ENCODE assay signal across 20 mouse cellular contexts in the genomic region with DNA sequence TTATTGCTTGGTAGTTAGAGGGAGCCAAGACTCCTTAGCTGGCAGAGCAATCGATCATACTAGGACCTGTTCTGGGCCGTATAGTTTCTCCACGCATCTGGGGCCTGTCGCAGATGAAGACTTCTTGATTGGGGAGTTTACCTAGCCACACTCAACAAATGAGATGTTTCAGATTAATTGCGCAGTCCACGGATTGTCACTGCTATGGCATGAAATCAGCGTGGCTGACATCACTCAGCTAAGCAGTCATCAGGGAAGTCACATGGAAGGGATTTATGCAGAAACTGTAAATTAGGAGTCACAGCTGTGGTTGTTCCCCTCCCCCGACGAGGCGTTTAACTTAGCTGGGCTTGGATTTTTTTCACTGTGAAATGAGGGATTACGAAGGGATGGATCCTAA.
DNase-seq lines count a peak whose midpoint lies in the region; ATAC-seq lines count a peak whose summit lies in the region.
"Had no signal": no experiment of that assay in that cellular context is flagged by ENCODE, and none has a peak within 500 bp of the region (broad histone marks: within the 10 kb centered on the region; RNA-seq: fewer than 3 reads in every experiment).

No protein-coding gene starts in this region.

- no peaks in the 10 kb centered on the region for H3K27me3 ChIP-seq in midbrain, embryonic 11.5 days (ENCODE audit: control insufficient read depth, insufficient read depth, low read length)
- H3K27me3 ChIP-seq in midbrain, embryonic 10.5 days (ENCODE audit: low read depth, poor library complexity, severe bottlenecking), result no peaks in the 10 kb centered on the region
- 0 out of 2 replicates have a peak, but pooled peaks cover 3% of the 10 kb centered on the region for H3K27me3 ChIP-seq in forebrain, embryonic 14.5 days (replicated peaks; ENCODE audit: control insufficient read depth, insufficient read depth, low read length)
- H3K27me3 ChIP-seq in hindbrain, embryonic 14.5 days (ENCODE audit: control insufficient read depth, insufficient read depth, low read length), result no peaks in the 10 kb centered on the region
- no peaks in the 10 kb centered on the region for H3K27me3 ChIP-seq in neural tube, embryonic 14.5 days (ENCODE audit: control insufficient read depth, insufficient read depth, low read length)
- H3K27me3 ChIP-seq: embryonic facial prominence, embryonic 12.5 days; heart, embryonic 13.5 days; kidney, embryonic 15.5 days; liver, embryonic 15.5 days; stomach, embryonic 15.5 days had no signal

- ATAC-seq in midbrain, embryonic 11.5 days (ENCODE audit: low FRiP score), result peak; percentile 24; the same call in 1 of the 2 replicates
- peak; percentile 56 for ATAC-seq in forebrain, embryonic 14.5 days
- peak; percentile 61; the same call in 1 of the 2 replicates for ATAC-seq in hindbrain, embryonic 14.5 days (ENCODE audit: low FRiP score)
- ATAC-seq in neural tube, embryonic 14.5 days (ENCODE audit: low read depth), result peak; percentile 56
- no peak for ATAC-seq in frontal cortex, adult (ENCODE audit: low TSS enrichment)

- no peaks in the 10 kb centered on the region for H3K36me3 ChIP-seq in midbrain, embryonic 11.5 days (ENCODE audit: control insufficient read depth, insufficient read depth, low read length)
- no peaks in the 10 kb centered on the region for H3K36me3 ChIP-seq in midbrain, embryonic 10.5 days
- no peaks in the 10 kb centered on the region for H3K36me3 ChIP-seq in forebrain, embryonic 14.5 days (ENCODE audit: control insufficient read depth, insufficient read depth, low read length)
- H3K36me3 ChIP-seq in hindbrain, embryonic 14.5 days (replicated peaks; ENCODE audit: control insufficient read depth, insufficient read depth), result no peaks in the 10 kb centered on the region
- H3K36me3 ChIP-seq in neural tube, embryonic 14.5 days (ENCODE audit: control insufficient read depth, insufficient read depth, low read length), result no peaks in the 10 kb centered on the region
- H3K36me3 ChIP-seq: embryonic facial prominence, embryonic 12.5 days; heart, embryonic 13.5 days; kidney, embryonic 15.5 days; liver, embryonic 15.5 days; stomach, embryonic 15.5 days had no signal

- H3K4me1 ChIP-seq in midbrain, embryonic 11.5 days (ENCODE audit: control insufficient read depth, insufficient read depth, low read length), result no peaks in the 10 kb centered on the region; the same call in 1 of the 2 replicates
- peaks cover 15% of the 10 kb centered on the region for H3K4me1 ChIP-seq in midbrain, embryonic 10.5 days
- H3K4me1 ChIP-seq in forebrain, embryonic 14.5 days (ENCODE audit: control insufficient read depth, insufficient read depth, low read length), result peaks cover 3% of the 10 kb centered on the region
- peaks cover 18% of the 10 kb centered on the region; the same call in 1 of the 2 replicates for H3K4me1 ChIP-seq in hindbrain, embryonic 14.5 days (replicated peaks; ENCODE audit: control insufficient read depth, insufficient read depth, low read length)
- peaks cover 13% of the 10 kb centered on the region; the same call in 1 of the 2 replicates for H3K4me1 ChIP-seq in neural tube, embryonic 14.5 days (ENCODE audit: control insufficient read depth, insufficient read depth, low read length)
- H3K4me1 ChIP-seq: liver, embryonic 15.5 days; stomach, embryonic 15.5 days had no signal

- no peak overlapping the region for H3K4me2 ChIP-seq in midbrain, embryonic 11.5 days
- H3K4me2 ChIP-seq in forebrain, embryonic 14.5 days (ENCODE audit: low read length), result no peak overlapping the region
- no peak overlapping the region for H3K4me2 ChIP-seq in hindbrain, embryonic 14.5 days (replicated peaks)
- no peak overlapping the region for H3K4me2 ChIP-seq in neural tube, embryonic 14.5 days (ENCODE audit: low read depth, low read length)
- H3K4me2 ChIP-seq: embryonic facial prominence, embryonic 12.5 days; heart, embryonic 13.5 days; kidney, embryonic 15.5 days; liver, embryonic 15.5 days; stomach, embryonic 15.5 days had no signal

- H3K9ac ChIP-seq in midbrain, embryonic 11.5 days (ENCODE audit: low read length), result no peak overlapping the region
- H3K9ac ChIP-seq in forebrain, embryonic 14.5 days (ENCODE audit: low read length), result no peak overlapping the region
- H3K9ac ChIP-seq in hindbrain, embryonic 14.5 days, result no peak overlapping the region
- no peak overlapping the region for H3K9ac ChIP-seq in neural tube, embryonic 14.5 days (replicated peaks; ENCODE audit: low read depth, low read length)
- H3K9ac ChIP-seq: embryonic facial prominence, embryonic 12.5 days; heart, embryonic 13.5 days; kidney, embryonic 15.5 days; liver, embryonic 15.5 days; stomach, embryonic 15.5 days had no signal

- no peaks in the 10 kb centered on the region for H3K9me3 ChIP-seq in midbrain, embryonic 11.5 days (ENCODE audit: control insufficient read depth, low read length)
- H3K9me3 ChIP-seq in midbrain, embryonic 10.5 days (replicated peaks), result no peaks in the 10 kb centered on the region
- H3K9me3 ChIP-seq in forebrain, embryonic 14.5 days (replicated peaks; ENCODE audit: control insufficient read depth, low read length), result no peaks in the 10 kb centered on the region
- H3K9me3 ChIP-seq in hindbrain, embryonic 14.5 days (ENCODE audit: control insufficient read depth, low read length), result no peaks in the 10 kb centered on the region
- H3K9me3 ChIP-seq in neural tube, embryonic 14.5 days (ENCODE audit: control insufficient read depth, low read length), result no peaks in the 10 kb centered on the region
- H3K9me3 ChIP-seq: embryonic facial prominence, embryonic 12.5 days; heart, embryonic 13.5 days; kidney, embryonic 15.5 days; liver, embryonic 15.5 days; stomach, embryonic 15.5 days had no signal

- DNase-seq in midbrain, embryonic 11.5 days (ENCODE audit: low spot score, missing footprints), result peak; percentile 77
- DNase-seq in midbrain, embryonic 10.5 days (ENCODE audit: low spot score), result no peak
- peak; percentile 78 for DNase-seq in forebrain, embryonic 14.5 days (ENCODE audit: low spot score)
- DNase-seq in hindbrain, embryonic 14.5 days (ENCODE audit: low spot score), result peak; percentile 48
- DNase-seq in left cerebral cortex, postnatal 10 days (ENCODE audit: extremely low spot score in 1 of 2, low spot score in 2 of 2), result no peak
- no peak for DNase-seq in frontal cortex, postnatal 10 days (ENCODE audit: low spot score in 2 of 2)
- DNase-seq: adrenal gland, postnatal 36 days; cerebellum, adult 11 months; cerebellum, postnatal 36 days; gastrocnemius, postnatal 25 days; layer of hippocampus, adult 9-11 months; thymus, postnatal 36 days had no signal

- no peak overlapping the region for H3K27ac ChIP-seq in midbrain, embryonic 11.5 days (ENCODE audit: low read depth, low read length)
- H3K27ac ChIP-seq in midbrain, embryonic 10.5 days (replicated peaks), result no peak overlapping the region
- H3K27ac ChIP-seq in forebrain, embryonic 14.5 days (ENCODE audit: low read depth, low read length), result no peak overlapping the region
- peak overlapping the region; percentile 11; the same call in 1 of the 2 replicates for H3K27ac ChIP-seq in hindbrain, embryonic 14.5 days
- H3K27ac ChIP-seq in neural tube, embryonic 14.5 days (ENCODE audit: low read depth, low read length), result no peak overlapping the region
- H3K27ac ChIP-seq: embryonic facial prominence, embryonic 12.5 days; heart, embryonic 13.5 days; liver, embryonic 15.5 days; macrophage; stomach, embryonic 15.5 days had no signal

- no peak overlapping the region for H3K4me3 ChIP-seq in midbrain, embryonic 11.5 days (ENCODE audit: low read depth, low read length)
- no peak overlapping the region for H3K4me3 ChIP-seq in midbrain, embryonic 10.5 days
- no peak overlapping the region for H3K4me3 ChIP-seq in forebrain, embryonic 14.5 days (ENCODE audit: low read depth, low read length)
- no peak overlapping the region for H3K4me3 ChIP-seq in hindbrain, embryonic 14.5 days (replicated peaks; ENCODE audit: low read length)
- no peak overlapping the region for H3K4me3 ChIP-seq in neural tube, embryonic 14.5 days (ENCODE audit: low read depth, low read length)
- H3K4me3 ChIP-seq: embryonic facial prominence, embryonic 12.5 days; heart, embryonic 13.5 days; kidney, embryonic 15.5 days; liver, embryonic 15.5 days; stomach, embryonic 15.5 days had no signal

- 84% methylated on average over 11 of the region's 11 CpGs for WGBS in midbrain, embryonic 11.5 days
- 91% methylated on average over 11 of the region's 11 CpGs for WGBS in midbrain, embryonic 10.5 days
- WGBS in forebrain, embryonic 14.5 days, result 65% methylated on average over 11 of the region's 11 CpGs
- 43% methylated on average over 11 of the region's 11 CpGs for WGBS in hindbrain, embryonic 14.5 days
- 41% methylated on average over 11 of the region's 11 CpGs for WGBS in neural tube, embryonic 14.5 days

- intact Hi-C loops in left cerebral cortex, postnatal 10 days (cut with DNase I), result no loop called here

Comparison
In these comparisons a context has a peak if more than half of its experiments do, and no peak if none do; other contexts are left out.
1. DNase-seq: peak in midbrain, embryonic 11.5 days (single experiment), forebrain, embryonic 14.5 days (single experiment) and hindbrain, embryonic 14.5 days (single experiment); none in midbrain, embryonic 10.5 days (single experiment), left cerebral cortex, postnatal 10 days (0 of 2) and frontal cortex, postnatal 10 days (0 of 2).